Mouse (Mus musculus) liver, embryonic 14.5 days (tissue): ENCODE measurements around the gene Lyrm7. TPM values are rescaled to one million over a fixed set of nuclear protein-coding genes. Genes with fewer than 3 reads are reported as not detected.

Source experiments
- ATAC-seq: fragments of 200-750 bp; cut with Nextera tagmentation; 2 replicates; pipeline ENCODE4 v1.8.0; 2017; ENCODE audit warnings: moderate number of reproducible peaks, mild to moderate bottlenecking, moderate library complexity; ENCODE audit not compliant: insufficient read depth
- DNase-seq, 3 experiments: peaks; one replicate each; pipeline ENCODE4 v3.0.0-alpha.2; 2012 to 2013; ENCODE audit warnings: low read depth in 3 of 3, low spot score in 3 of 3
- H3K27ac ChIP-seq: fragments of 300-500 bp; sonication (generic); 2 replicates; pipeline ENCODE4 v1.5.1; 2014; ENCODE audit warnings: moderate library complexity, mild to moderate bottlenecking, control low read depth, inconsistent platforms
- H3K27me3 ChIP-seq: fragments of 300-500 bp; sonication (generic); 2 replicates; pipeline ENCODE4 v1.6.1; 2014; ENCODE audit warnings: mild to moderate bottlenecking, low read length, moderate library complexity; ENCODE audit not compliant: control insufficient read depth, insufficient read depth
- H3K36me3 ChIP-seq: fragments of 300-500 bp; sonication (generic); replicated peaks from 2 replicates; pipeline ENCODE4 v1.6.1; 2014; ENCODE audit warnings: low read depth; ENCODE audit not compliant: control insufficient read depth, insufficient read depth
- H3K4me1 ChIP-seq, 2 experiments: fragments of 200-500 bp in 1 of 2; fragments of 300-500 bp in 1 of 2; sonication (generic) in 1 of 2; replicated peaks; 2 replicates each; pipeline ENCODE4 v1.6.1; 2012 to 2014; ENCODE audit warnings: antibody characterized with exemption in 1 of 2, inconsistent platforms in 1 of 2, low read length in 1 of 2; ENCODE audit not compliant: control insufficient read depth in 2 of 2, insufficient read depth in 2 of 2
- H3K4me2 ChIP-seq: fragments of 300-500 bp; sonication (generic); 2 replicates; pipeline ENCODE4 v1.6.1; 2014; ENCODE audit warnings: low read depth, mild to moderate bottlenecking, control low read depth, moderate library complexity
- H3K4me3 ChIP-seq, 2 experiments: fragments of 200-500 bp in 1 of 2; fragments of 300-500 bp in 1 of 2; sonication (generic) in 1 of 2; 2 replicates each; pipeline ENCODE4 v1.5.1; 2012 to 2014; ENCODE audit warnings: low read depth in 2 of 2, low read length in 2 of 2, mild to moderate bottlenecking in 2 of 2, control low read depth in 1 of 2, inconsistent platforms in 1 of 2, moderate library complexity in 1 of 2; ENCODE audit not compliant: insufficient read depth in 1 of 2
- H3K9ac ChIP-seq: fragments of 300-500 bp; sonication (generic); replicated peaks from 2 replicates; pipeline ENCODE4 v1.6.1; 2014; ENCODE audit warnings: mild to moderate bottlenecking, control low read depth, moderate library complexity
- H3K9me3 ChIP-seq: fragments of 300-500 bp; sonication (generic); 2 replicates; pipeline ENCODE4 v1.6.1; 2016; ENCODE audit warnings: low read length, mixed read lengths; ENCODE audit not compliant: control insufficient read depth
- CTCF ChIP-seq: IDR thresholded peaks from 2 replicates; pipeline ENCODE4 v1.5.1; 2016; ENCODE audit warnings: antibody characterized with exemption, low read depth, control low read depth
- EP300 ChIP-seq: IDR thresholded peaks from 2 replicates; pipeline ENCODE4 v1.6.1; 2016; ENCODE audit warnings: antibody characterized with exemption, low read depth
- WGBS: fragments of 180-500 bp; shearing (Covaris S2); extraction: QIAGEN DNeasy Blood & Tissue Kit; methylation state at CpG from one replicate; pipeline ENCODE4 v1.1.7; 2014; ENCODE audit not compliant: insufficient replicate concordance; 5-methylcytosine and 5-hydroxymethylcytosine counted together
- polyA plus RNA-seq, 2 experiments: library from polyadenylated mRNA; depleted of rRNA in 1 of 2; stranded (reverse) in 1 of 2; unstranded in 1 of 2; fragments of >200 nt; fragmentation: Nextera tagmentation in 1 of 2; extraction: Ambion mirVana in 1 of 2; gene quantifications; 2 replicates each; pipeline versions ENCODE4 v1.2.1 to v1.2.3; 2012 to 2014

The Lyrm7 gene
- polyA plus RNA-seq, 2 experiments: 2.0 to 5.4 TPM

GRCm38 (mm10) chr11:54779946-54780345 is 80.8 kb downstream of the Lyrm7 start:
- H3K4me2 ChIP-seq: no peak overlapping the region
- no peak overlapping the region for H3K27ac ChIP-seq
- peaks cover 18 to 31% of the 10 kb centered on the region in 2 experiments for H3K4me1 ChIP-seq
- H3K9me3 ChIP-seq: no peaks in the 10 kb centered on the region
- ATAC-seq (no peak), DNase-seq (no peak)
- H3K4me3 ChIP-seq: no peak overlapping the region
- WGBS: 72% methylated on average over 1 of the region's 1 CpGs
- TF ChIP-seq CTCF (no peak), EP300 (no peak)
- H3K9ac ChIP-seq: no peak overlapping the region
- no peaks in the 10 kb centered on the region for H3K36me3 ChIP-seq
- no peaks in the 10 kb centered on the region for H3K27me3 ChIP-seq

DNA sequence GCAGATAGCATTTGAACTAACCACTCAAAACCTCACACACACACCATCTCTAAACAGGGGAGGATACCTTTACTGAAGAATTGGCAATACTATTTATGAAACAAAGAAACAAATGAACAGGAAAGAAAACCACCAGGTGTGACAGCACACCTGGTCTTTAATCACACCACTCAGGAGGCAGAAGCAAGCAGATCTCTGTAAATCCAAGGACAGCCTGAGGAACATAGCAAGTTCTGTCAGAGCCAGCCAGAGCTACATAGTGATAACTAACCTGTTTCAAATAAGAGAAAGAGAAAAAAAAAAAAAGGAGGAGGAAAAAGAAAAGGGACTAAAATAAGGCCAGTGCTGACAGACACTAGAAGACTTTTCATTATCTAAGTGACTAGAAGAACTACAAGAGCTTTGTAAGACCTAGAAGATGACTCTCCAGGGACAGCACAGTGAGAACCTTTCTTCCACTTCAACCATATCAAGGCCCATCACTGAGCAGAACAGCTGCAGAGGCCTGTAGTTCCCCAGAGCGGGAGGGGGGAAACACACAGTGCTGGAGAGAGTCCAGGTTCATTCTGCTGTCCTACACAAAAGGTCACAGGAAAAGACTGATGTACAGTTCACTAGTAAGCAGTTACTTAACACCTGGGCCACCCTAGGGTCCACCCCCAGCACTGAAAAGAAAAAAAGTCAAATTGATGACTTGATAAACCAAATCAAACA is 82.4 kb downstream of the Lyrm7 start:
- H3K27ac ChIP-seq: no peak overlapping the region
- no peaks in the 10 kb centered on the region for H3K9me3 ChIP-seq
- ATAC-seq (no peak), DNase-seq (no peak)
- no peak overlapping the region for H3K4me2 ChIP-seq
- H3K27me3 ChIP-seq: no peaks in the 10 kb centered on the region
- WGBS: 15% methylated on average over 1 of the region's 1 CpGs
- H3K9ac ChIP-seq: no peak overlapping the region
- no peaks in the 10 kb centered on the region for H3K36me3 ChIP-seq
- H3K4me3 ChIP-seq: no peak overlapping the region
- TF ChIP-seq EP300 (no peak), CTCF (no peak)
- H3K4me1 ChIP-seq: peaks cover 18 to 38% of the 10 kb centered on the region in 2 experiments

- DNase-seq (no peak), ATAC-seq (no peak)
- Histone ChIP-seq H3K9ac (no peak overlapping the region), H3K36me3 (no peaks in the 10 kb centered on the region), H3K4me3 (no peak overlapping the region), H3K4me1 (peaks cover 18 to 38% of the 10 kb centered on the region in 2 experiments), H3K9me3 (no peaks in the 10 kb centered on the region), H3K27ac (no peak overlapping the region), H3K27me3 (no peaks in the 10 kb centered on the region), H3K4me2 (no peak overlapping the region)
- 67% methylated on average over 6 of the region's 6 CpGs for WGBS
- TF ChIP-seq EP300: no peak
- TF ChIP-seq CTCF: no peak
Observed at GRCm38 (mm10) chr11:54777387-54778130, 83.2 kb downstream of the Lyrm7 start.

Other genes starting within 250 kb of the Lyrm7 start
- 9.0 and 9.2 TPM in 2 replicates for gene Cdc42se2, start 73.2 kb downstream of the Lyrm7 start, polyA plus RNA-seq (2012; rRNA removed)
- 15.5 and 19.1 TPM in 2 replicates for gene Cdc42se2, start 73.2 kb downstream of the Lyrm7 start, polyA plus RNA-seq (2014; fragmentation: Nextera tagmentation; extraction: Ambion mirVana)
- 293 and 330 TPM in 2 replicates for gene Hint1, start 5.5 kb upstream of the Lyrm7 start, polyA plus RNA-seq (2012; rRNA removed)
- gene Hint1, start 5.5 kb upstream of the Lyrm7 start, polyA plus RNA-seq (2014; fragmentation: Nextera tagmentation; extraction: Ambion mirVana): 442 and 509 TPM in 2 replicates
- gene Gpx3, start 41.5 kb upstream of the Lyrm7 start, polyA plus RNA-seq (2012; rRNA removed): 8.3 and 10.6 TPM in 2 replicates
- gene Gpx3, start 41.5 kb upstream of the Lyrm7 start, polyA plus RNA-seq (2014; fragmentation: Nextera tagmentation; extraction: Ambion mirVana): 26.4 and 27.0 TPM in 2 replicates
- gene Tnip1, start 102.0 kb upstream of the Lyrm7 start, polyA plus RNA-seq (2012; rRNA removed): 3.4 and 5.2 TPM in 2 replicates
- gene Tnip1, start 102.0 kb upstream of the Lyrm7 start, polyA plus RNA-seq (2014; fragmentation: Nextera tagmentation; extraction: Ambion mirVana): 3.6 and 3.7 TPM in 2 replicates
- gene Anxa6, start 172.5 kb upstream of the Lyrm7 start, polyA plus RNA-seq (2012; rRNA removed): 21.2 and 24.2 TPM in 2 replicates
- 36.7 and 42.1 TPM in 2 replicates for gene Anxa6, start 172.5 kb upstream of the Lyrm7 start, polyA plus RNA-seq (2014; fragmentation: Nextera tagmentation; extraction: Ambion mirVana)
- gene Ccdc69, start 217.2 kb upstream of the Lyrm7 start, polyA plus RNA-seq (2012; rRNA removed): 0.61 and 0.77 TPM in 2 replicates
- 1.0 and 1.1 TPM in 2 replicates for gene Ccdc69, start 217.2 kb upstream of the Lyrm7 start, polyA plus RNA-seq (2014; fragmentation: Nextera tagmentation; extraction: Ambion mirVana)
- gene Gm2a, start 237.2 kb upstream of the Lyrm7 start, polyA plus RNA-seq (2012; rRNA removed): 5.1 and 5.5 TPM in 2 replicates
- 14.2 and 14.9 TPM in 2 replicates for gene Gm2a, start 237.2 kb upstream of the Lyrm7 start, polyA plus RNA-seq (2014; fragmentation: Nextera tagmentation; extraction: Ambion mirVana)